Mouse (Mus musculus) left cerebral cortex, adult 2 months (tissue): ENCODE results near the gene Zfp511. TPM values are rescaled to one million over a fixed set of nuclear protein-coding genes. Genes with fewer than 3 reads are reported as not detected.

Experiments used
- DNase-seq, 2 experiments: peaks; one replicate each; pipeline ENCODE4 v3.0.0; 2021 to 2022; ENCODE audit warnings: low spot score in 2 of 2, mixed read lengths in 1 of 2; ENCODE audit errors: extremely low spot score in 1 of 2
- H3K27ac ChIP-seq: fragments of 200-600 bp; 2 replicates; pipeline ENCODE4 v1.8.1; 2022
- H3K4me3 ChIP-seq: fragments of 200-600 bp; 2 replicates; pipeline ENCODE4 v1.8.1; 2022
- CTCF ChIP-seq: fragments of 200-600 bp; IDR thresholded peaks from 2 replicates; pipeline ENCODE4 v1.8.1; 2022; ENCODE audit warnings: antibody characterized with exemption, mild to moderate bottlenecking, moderate library complexity
- intact Hi-C: fragments of 180-260 bp; cut with DNase I; formaldehyde crosslinking; loops from one replicate; pipeline ENCODE4 v1.15.1; 2025
- long read RNA-seq, 2 experiments: library from polyadenylated mRNA; stranded (forward); transcript quantifications; one replicate each; pipeline ENCODE4 v2.0.0; 2021; ENCODE audit warnings: borderline mapping rate in 2 of 2
- total RNA-seq, 2 experiments: library from RNA; stranded (reverse); gene quantifications; 2 replicates each; pipeline ENCODE4 v1.2.3; 2021

The Zfp511 gene
- total RNA-seq, result 10 to 100 TPM; 25.8 to 26.0 TPM
- long read RNA-seq, experiment 1, transcript Zfp511-201 (6 exons, 1,076 nt), result major isoform, 11 of 22 reads
- long read RNA-seq, experiment 1, partial matches to known transcripts, result 1 of 22 reads
- long read RNA-seq, experiment 1, other reads (novel, unspliced or antisense), result 8 of 22 reads
- long read RNA-seq, experiment 2, transcript Zfp511-201 (6 exons, 1,076 nt), result major isoform, 5 of 22 reads
- long read RNA-seq, experiment 2, partial matches to known transcripts, result 0 of 22 reads
- long read RNA-seq, experiment 2, other reads (novel, unspliced or antisense), result 13 of 22 reads

DNA sequence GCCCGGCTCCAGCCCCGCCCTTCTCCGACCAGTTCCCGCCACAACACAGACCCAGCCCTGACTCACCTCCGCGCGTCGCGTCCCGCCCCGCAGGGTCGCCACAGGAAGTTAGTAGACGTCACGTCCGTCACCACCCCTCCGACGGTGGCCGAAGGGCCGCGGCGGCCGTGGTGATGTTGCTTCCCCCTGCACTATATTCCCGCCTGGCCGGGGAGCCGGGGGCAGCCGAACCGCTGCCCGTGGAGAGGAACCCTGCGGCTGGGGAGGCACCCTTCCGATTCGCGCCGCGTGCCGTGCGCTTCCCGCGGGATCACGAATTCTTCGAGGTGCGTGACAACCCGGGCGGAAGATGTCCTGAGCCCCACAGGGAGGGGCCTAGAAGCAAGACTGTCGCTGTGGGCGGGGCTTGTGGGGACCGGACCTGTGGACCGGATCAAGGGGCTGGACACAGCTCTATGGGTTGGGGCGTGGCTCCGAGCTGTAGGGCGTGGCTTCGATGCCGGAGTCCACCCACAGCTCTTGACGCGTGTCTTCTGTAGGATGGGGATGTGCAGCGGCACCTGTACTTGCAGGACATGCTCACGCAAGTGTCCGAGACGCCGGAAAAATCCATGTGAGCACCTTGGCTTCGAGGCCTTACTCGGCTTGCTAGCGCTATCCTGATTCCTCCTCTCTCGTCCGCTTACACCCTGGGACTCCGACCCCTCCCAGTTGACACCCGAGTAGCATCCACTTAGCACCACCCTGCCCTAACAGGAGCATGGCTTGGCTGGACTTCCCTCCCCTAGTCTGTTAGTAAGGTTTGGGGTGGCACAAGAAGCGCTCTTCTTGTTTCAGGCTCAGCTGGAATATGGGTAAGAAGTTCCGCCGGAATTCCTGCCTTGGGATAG, at the start of gene Zfp511, which contains the start of gene Tubgcp2:
TSS of gene Zfp511 (plus strand) at position 111 of the 890 bp plus-strand sequence.
TSS of gene Tubgcp2 (minus strand) at position 389 of the 890 bp plus-strand sequence.
- peak within 1 kb of the TSS; percentile 94 for H3K27ac ChIP-seq
- intact Hi-C loops, result loop anchor here (2.0 kb wide), 1 partner anchor 58 kb away; the partner anchor contains the start of gene 6430531B16Rik
- H3K4me3 ChIP-seq, result peak within 1 kb of the TSS; percentile 59
- peak; percentile 91 to 93 for DNase-seq
- TF ChIP-seq CTCF, result no peak

- no peak for TF ChIP-seq CTCF
Measured at GRCm38 (mm10) chr7:139988272-139988671, 47.9 kb upstream of the Zfp511 start.

DNA sequence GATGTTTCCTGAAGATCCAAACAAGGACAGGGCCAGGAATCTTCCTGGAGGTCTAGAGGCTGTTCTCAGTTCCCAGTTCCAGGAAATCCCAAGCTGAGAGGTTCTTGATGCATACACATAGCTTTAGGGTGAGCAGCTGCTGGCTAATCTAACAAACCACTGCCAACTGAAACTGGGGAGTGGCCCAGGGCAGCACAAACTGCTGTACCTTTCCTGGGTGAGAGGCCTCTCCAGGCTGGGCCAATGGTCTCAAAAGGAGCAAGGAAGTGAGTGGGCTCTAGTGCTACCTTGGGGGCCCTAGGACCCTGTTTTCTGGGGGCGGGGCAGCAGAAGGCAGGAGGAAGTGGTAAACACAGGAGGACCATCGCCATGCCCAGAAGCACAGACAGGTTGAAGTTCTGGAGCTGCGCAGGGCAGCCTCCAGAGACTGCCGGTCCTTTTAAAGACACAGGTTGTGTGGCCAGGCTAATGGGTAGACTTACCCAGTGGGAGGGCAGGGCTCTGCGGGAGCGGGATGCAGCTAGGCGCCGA, 45.3 kb upstream of the Zfp511 start:
- no peak for TF ChIP-seq CTCF
- H3K4me3 ChIP-seq, result no peak overlapping the region
- DNase-seq, result no peak
- intact Hi-C loops, result loop anchor here (10.0 kb wide), 1 partner anchor 86 kb away; no protein-coding TSS in a partner anchor
- H3K27ac ChIP-seq, result no peak overlapping the region

More at GRCm38 (mm10) chr7:139988272-139988671, 47.9 kb upstream of the Zfp511 start:
- no peak for DNase-seq
- Histone ChIP-seq H3K27ac (no peak overlapping the region), H3K4me3 (no peak overlapping the region)
- intact Hi-C loops, result no loop called here

DNA sequence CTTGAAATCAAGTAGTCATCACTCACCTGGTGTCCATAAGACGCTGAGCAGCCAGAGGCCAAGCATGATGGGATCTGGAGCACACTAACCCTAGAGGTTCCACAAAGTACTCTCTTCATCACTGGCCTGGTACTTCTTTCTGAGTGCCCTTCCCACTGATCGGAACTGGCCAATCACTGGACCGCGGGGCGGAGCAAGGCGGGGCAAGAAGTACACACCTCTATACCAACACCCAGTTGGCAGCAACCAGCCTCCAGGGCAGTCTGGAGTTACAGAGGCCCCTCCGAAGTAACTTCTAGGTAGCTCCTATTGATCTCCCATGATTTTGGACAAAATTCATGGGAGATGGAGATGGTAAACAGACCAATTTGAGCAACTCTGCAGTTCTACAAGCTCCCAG, 43.8 kb upstream of the Zfp511 start, which contains the start of gene Adam8:
TSS of gene Adam8 (minus strand) at position 157 of the 400 bp plus-strand sequence.
- intact Hi-C loops, result loop anchor here (10.0 kb wide), 1 partner anchor 88 kb away; no protein-coding TSS in a partner anchor
- no peak for TF ChIP-seq CTCF
- no peak within 1 kb of the TSS for H3K4me3 ChIP-seq
- no peak within 1 kb of the TSS for H3K27ac ChIP-seq
- no peak for DNase-seq

- no peak overlapping the region for H3K27ac ChIP-seq
- no peak for TF ChIP-seq CTCF
- no peak for DNase-seq
- intact Hi-C loops, result loop anchor here (10.0 kb wide), 1 partner anchor 89 kb away; no protein-coding TSS in a partner anchor
- no peak overlapping the region for H3K4me3 ChIP-seq
Measured at GRCm38 (mm10) chr7:139993532-139993931, 42.7 kb upstream of the Zfp511 start.

- no peak for DNase-seq
- no peak overlapping the region for H3K4me3 ChIP-seq
- intact Hi-C loops, result loop anchor here (1.0 to 10.0 kb wide), 2 partner anchors 25 to 89 kb away; no protein-coding TSS in a partner anchor
- H3K27ac ChIP-seq, result no peak overlapping the region
- TF ChIP-seq CTCF, result no peak
Measured at GRCm38 (mm10) chr7:139994202-139994601, 42.0 kb upstream of the Zfp511 start.

GRCm38 (mm10) chr7:139994676-139995075, 41.5 kb upstream of the Zfp511 start:
- intact Hi-C loops, result loop anchor here (1.0 to 10.0 kb wide), 2 partner anchors 25 to 90 kb away; no protein-coding TSS in a partner anchor
- H3K4me3 ChIP-seq, result no peak overlapping the region
- H3K27ac ChIP-seq, result no peak overlapping the region
- TF ChIP-seq CTCF, result peak; percentile 90
- peak; percentile 58 to 73 for DNase-seq

GRCm38 (mm10) chr7:139998691-139999350, 37.4 kb upstream of the Zfp511 start:
- intact Hi-C loops, result loop anchor here (10.0 kb wide), 1 partner anchor 94 kb away; no protein-coding TSS in a partner anchor
- no peak for DNase-seq
- Histone ChIP-seq H3K4me3 (no peak overlapping the region), H3K27ac (peak overlapping the region; percentile 69)
- no peak for TF ChIP-seq CTCF

DNA sequence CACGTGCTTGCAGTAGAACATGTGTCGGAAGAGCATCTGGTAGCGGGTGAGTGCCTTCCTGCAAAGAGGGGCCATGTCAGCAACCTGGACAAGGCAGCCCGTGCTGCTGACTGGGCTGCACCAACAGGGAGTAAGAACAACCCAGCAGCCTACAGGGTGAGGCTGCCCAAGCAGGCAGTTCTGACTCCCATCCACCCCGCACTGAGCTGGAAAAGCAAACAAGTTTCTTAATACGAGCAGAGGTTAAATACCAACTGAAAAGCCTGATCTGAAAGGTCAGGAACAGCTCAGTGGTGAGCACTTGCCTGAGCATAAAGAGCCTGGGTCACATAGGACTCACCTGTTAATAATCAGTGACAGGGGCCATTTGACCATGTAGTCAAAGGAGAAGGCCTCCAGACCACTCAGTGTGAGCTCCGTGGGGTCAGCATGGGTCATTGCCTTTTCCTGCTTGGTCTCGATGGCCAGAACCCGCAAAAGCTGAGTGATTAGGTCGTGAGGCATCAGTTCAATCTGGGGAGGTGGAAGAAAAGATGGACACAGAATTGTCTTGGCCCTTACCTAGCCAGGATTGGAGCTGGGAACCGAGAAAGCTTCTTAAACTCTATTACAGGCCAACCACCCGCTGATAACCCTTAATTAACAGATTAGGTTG, 35.0 kb upstream of the Zfp511 start:
- no peak for DNase-seq
- TF ChIP-seq CTCF, result no peak

GRCm38 (mm10) chr7:140004666-140005065, 31.5 kb upstream of the Zfp511 start:
- DNase-seq, result no peak
- no peak overlapping the region for H3K27ac ChIP-seq
- intact Hi-C loops, result no loop called here
- TF ChIP-seq CTCF, result no peak
- no peak overlapping the region for H3K4me3 ChIP-seq

More for the DNA sequence above, 35.0 kb upstream of the Zfp511 start:
- H3K27ac ChIP-seq, result no peak overlapping the region
- H3K4me3 ChIP-seq, result no peak overlapping the region
- intact Hi-C loops, result no loop called here
